Comparison of ENCODE assay signal across 18 mouse cellular contexts in genomic region chr1:79882648-79883047, GRCm38 (mm10). TPM values are rescaled to one million over a fixed set of nuclear protein-coding genes. Genes with fewer than 3 reads are reported as not detected.
DNase-seq lines count a peak whose midpoint lies in the region; ATAC-seq and TF ChIP-seq lines count a peak whose summit lies in the region.
"Had no signal": no experiment of that assay in that cellular context is flagged by ENCODE, and none has a peak within 500 bp of the region (broad histone marks: within the 10 kb centered on the region; RNA-seq: fewer than 3 reads in every experiment).

No protein-coding gene starts in this region.

- 0 out of 2 replicates have a peak, but pooled peaks cover 3% of the 10 kb centered on the region for H3K9me3 ChIP-seq in heart, embryonic 13.5 days
- no peaks in the 10 kb centered on the region for H3K9me3 ChIP-seq in heart, postnatal 0 days (replicated peaks; ENCODE audit: control insufficient read depth, low read length)
- H3K9me3 ChIP-seq in lung, postnatal 0 days (ENCODE audit: low read length): no peaks in the 10 kb centered on the region
- H3K9me3 ChIP-seq: forebrain, embryonic 12.5 days; hindbrain, embryonic 13.5 days had no signal

- 6% methylated on average over 3 of the region's 3 CpGs for WGBS in heart, embryonic 13.5 days
- WGBS in heart, postnatal 0 days: 7% methylated on average over 3 of the region's 3 CpGs
- 23% methylated on average over 3 of the region's 3 CpGs for whole genome bisulfite sequencing in lung, postnatal 0 days

- TF ChIP-seq CTCF in heart, postnatal 0 days (IDR thresholded peaks at IDR 0.05; ENCODE audit: low read depth): no peak
- no peak for TF ChIP-seq CTCF in lung, postnatal 0 days (IDR thresholded peaks at IDR 0.05)

- H3K9ac ChIP-seq in heart, embryonic 13.5 days: no peak overlapping the region
- no peak overlapping the region for H3K9ac ChIP-seq in heart, postnatal 0 days (replicated peaks; ENCODE audit: low read depth, low read length)
- no peak overlapping the region for H3K9ac ChIP-seq in lung, postnatal 0 days (replicated peaks; ENCODE audit: low read depth)
- H3K9ac ChIP-seq: embryonic facial prominence, embryonic 13.5 days; forebrain, embryonic 12.5 days; hindbrain, embryonic 13.5 days had no signal

- H3K36me3 ChIP-seq in heart, embryonic 13.5 days: no peaks in the 10 kb centered on the region
- H3K36me3 ChIP-seq in heart, postnatal 0 days (replicated peaks; ENCODE audit: control insufficient read depth, insufficient read depth, low read length): no peaks in the 10 kb centered on the region
- H3K36me3 ChIP-seq in lung, postnatal 0 days (ENCODE audit: insufficient read depth, low read length): no peaks in the 10 kb centered on the region
- H3K36me3 ChIP-seq: embryonic facial prominence, embryonic 13.5 days; forebrain, embryonic 12.5 days; hindbrain, embryonic 13.5 days had no signal

- H3K27me3 ChIP-seq in heart, embryonic 13.5 days (replicated peaks): no peaks in the 10 kb centered on the region
- H3K27me3 ChIP-seq in heart, postnatal 0 days (ENCODE audit: control insufficient read depth, insufficient read depth, low read length): no peaks in the 10 kb centered on the region
- no peaks in the 10 kb centered on the region for H3K27me3 ChIP-seq in lung, postnatal 0 days (replicated peaks; ENCODE audit: insufficient read depth, low read length)
- H3K27me3 ChIP-seq: embryonic facial prominence, embryonic 13.5 days; forebrain, embryonic 12.5 days; hindbrain, embryonic 13.5 days had no signal

- intact Hi-C loops in heart, postnatal 36 days (cut with DNase I): no loop called here
- intact Hi-C loops in heart, postnatal 25 days (cut with DNase I): no loop called here

- TF ChIP-seq EP300 in heart, postnatal 0 days (IDR thresholded peaks at IDR 0.05; ENCODE audit: low read depth): no peak
- TF ChIP-seq EP300 in lung, postnatal 0 days (IDR thresholded peaks at IDR 0.05): no peak

- H3K27ac ChIP-seq in heart, embryonic 13.5 days (replicated peaks): peak overlapping the region; percentile 67
- no peak overlapping the region for H3K27ac ChIP-seq in heart, postnatal 0 days (ENCODE audit: low read depth)
- no peak overlapping the region for H3K27ac ChIP-seq in lung, postnatal 0 days (ENCODE audit: low read length)
- H3K27ac ChIP-seq: embryonic facial prominence, embryonic 13.5 days; forebrain, embryonic 12.5 days; hindbrain, embryonic 13.5 days; hindbrain, postnatal 0 days had no signal

- H3K4me3 ChIP-seq in heart, embryonic 13.5 days: no peak overlapping the region
- H3K4me3 ChIP-seq in heart, postnatal 0 days (ENCODE audit: low read depth, low read length): no peak overlapping the region
- H3K4me3 ChIP-seq in lung, postnatal 0 days (ENCODE audit: low read depth, low read length): no peak overlapping the region
- H3K4me3 ChIP-seq: embryonic facial prominence, embryonic 13.5 days; forebrain, embryonic 12.5 days; hindbrain, embryonic 13.5 days had no signal

- no peak overlapping the region for H3K4me2 ChIP-seq in heart, embryonic 13.5 days
- no peak overlapping the region for H3K4me2 ChIP-seq in heart, postnatal 0 days (ENCODE audit: low read depth, low read length)
- no peak overlapping the region for H3K4me2 ChIP-seq in lung, postnatal 0 days (replicated peaks; ENCODE audit: low read depth, low read length)
- H3K4me2 ChIP-seq: embryonic facial prominence, embryonic 13.5 days; forebrain, embryonic 12.5 days; hindbrain, embryonic 13.5 days had no signal

- H3K4me1 ChIP-seq in heart, embryonic 13.5 days: peaks cover 46% of the 10 kb centered on the region
- peaks cover 14% of the 10 kb centered on the region for H3K4me1 ChIP-seq in heart, postnatal 0 days (ENCODE audit: control insufficient read depth, insufficient read depth)
- no peaks in the 10 kb centered on the region for H3K4me1 ChIP-seq in lung, postnatal 0 days (ENCODE audit: insufficient read depth, low read depth, low read length)
- H3K4me1 ChIP-seq: embryonic facial prominence, embryonic 13.5 days; forebrain, embryonic 12.5 days; hindbrain, embryonic 13.5 days had no signal

- 0 out of 2 replicates have a peak, but pooled peaks have one; percentile 37 for ATAC-seq in heart, embryonic 13.5 days (ENCODE audit: extremely low read depth, insufficient number of reproducible peaks, low FRiP score, low TSS enrichment)
- peak; percentile 51; the same call in 1 of the 2 replicates for ATAC-seq in heart, postnatal 0 days (ENCODE audit: insufficient read depth, low read depth)
- ATAC-seq in lung, postnatal 0 days: no peak
- ATAC-seq: forebrain, embryonic 16.5 days; hindbrain, postnatal 0 days had no signal

- no peak for DNase-seq in heart, postnatal 36 days
- DNase-seq in heart, postnatal 0 days (ENCODE audit: low spot score): peak; percentile 60
- no peak for DNase-seq in heart, postnatal 25 days (ENCODE audit: low spot score)
- peak; percentile 14 for DNase-seq in lung, postnatal 14 days
- no peak for DNase-seq in lung, postnatal 0 days (ENCODE audit: low spot score)
- DNase-seq: adrenal gland, adult 2 months; adrenal gland, postnatal 25 days; cerebellum, adult 18-20 months; cerebellum, adult 9-11 months; cerebellum, postnatal 36 days; gastrocnemius, postnatal 10 days; kidney, adult 11 months had no signal

RNA-seq across cellular contexts. Expression of gene Serpine2, which starts 21.7 kb away (rescaled TPM):
- 144 and 148 TPM in 2 replicates for polyA plus RNA-seq in heart, embryonic 13.5 days (2015; fragmentation: Nextera tagmentation; extraction: Ambion mirVana)
- 10 to 100 TPM; 18.7 to 27.2 TPM for total RNA-seq in heart, postnatal 36 days (2021)
- total RNA-seq in heart, postnatal 0 days (2014; rRNA removed; ENCODE audit: low replicate concordance): 21.2 and 26.0 TPM in 2 replicates
- polyA plus RNA-seq in heart, postnatal 0 days (2015; fragmentation: Nextera tagmentation; extraction: Ambion mirVana): 50.5 and 55.7 TPM in 2 replicates
- total RNA-seq in heart, postnatal 25 days (2021): 10 to 100 TPM; 18.6 to 20.8 TPM
- 271 and 276 TPM in 2 replicates for polyA plus RNA-seq in lung, postnatal 0 days (2015; fragmentation: Nextera tagmentation; extraction: Ambion mirVana)

Comparison
In these comparisons a context has a peak if more than half of its experiments do, and no peak if none do; other contexts are left out.
1. DNase-seq: peak in heart, postnatal 0 days (single experiment) and lung, postnatal 14 days (single experiment); none in heart, postnatal 36 days (0 of 2), heart, postnatal 25 days (single experiment) and lung, postnatal 0 days (single experiment).